Mouse (Mus musculus) adrenal gland, adult 8-10 months (tissue): ENCODE measurements around the gene Gpsm1. TPM values are rescaled to one million over a fixed set of nuclear protein-coding genes. Genes with fewer than 3 reads are reported as not detected.
"Not testable (repeated sequence)": the region's sequence is repeated elsewhere in the genome, so short reads cannot be mapped to it uniquely, and the experiment has no call there.

Experiments
- DNase-seq: peaks from one replicate; pipeline ENCODE4 v3.0.0; 2022
- total RNA-seq, 4 experiments: library from RNA; stranded (reverse); gene quantifications; 2 replicates each; pipeline ENCODE4 v1.2.4; 2022

Gpsm1 gene
- total RNA-seq, 4 experiments from 2014 or later: 10.7 to 41.6 (median 24.6) TPM

DNA sequence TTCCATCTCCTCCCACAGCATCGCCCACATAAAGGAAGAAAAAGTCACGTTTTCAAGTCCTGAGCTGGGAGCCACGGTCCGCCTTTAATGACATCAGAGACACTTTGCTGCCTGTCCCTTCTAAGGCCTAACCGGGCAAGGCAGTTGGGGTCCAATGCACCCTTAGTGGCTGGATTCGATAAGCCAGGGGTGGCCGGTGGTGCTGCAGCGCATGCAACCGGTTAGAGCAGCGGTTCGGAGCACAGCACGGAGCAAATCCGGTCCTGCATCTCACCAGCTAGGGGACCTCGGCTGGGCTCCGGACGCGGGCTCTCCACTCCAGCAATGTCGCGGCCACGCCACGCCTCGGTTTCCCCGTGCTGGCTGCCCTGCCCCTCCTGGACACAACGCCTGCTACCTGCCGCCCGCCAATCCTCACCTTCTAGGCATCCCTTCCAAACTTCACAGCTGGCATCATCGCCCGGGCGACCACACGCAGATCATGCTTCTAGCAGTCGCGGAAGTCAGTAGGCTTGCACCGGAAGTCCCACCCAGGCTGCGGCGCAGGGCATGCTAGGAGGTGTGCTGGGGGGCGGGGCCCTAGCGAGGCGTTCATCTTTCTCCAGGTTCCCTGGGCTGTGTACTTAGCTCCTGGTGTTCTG lies 64.9 kb downstream of the Gpsm1 start, which contains the start of gene Snapc4:
TSS of gene Snapc4 (minus strand) at position 523 of the 641 bp plus-strand sequence.
- peak; percentile 78 for DNase-seq

DNA sequence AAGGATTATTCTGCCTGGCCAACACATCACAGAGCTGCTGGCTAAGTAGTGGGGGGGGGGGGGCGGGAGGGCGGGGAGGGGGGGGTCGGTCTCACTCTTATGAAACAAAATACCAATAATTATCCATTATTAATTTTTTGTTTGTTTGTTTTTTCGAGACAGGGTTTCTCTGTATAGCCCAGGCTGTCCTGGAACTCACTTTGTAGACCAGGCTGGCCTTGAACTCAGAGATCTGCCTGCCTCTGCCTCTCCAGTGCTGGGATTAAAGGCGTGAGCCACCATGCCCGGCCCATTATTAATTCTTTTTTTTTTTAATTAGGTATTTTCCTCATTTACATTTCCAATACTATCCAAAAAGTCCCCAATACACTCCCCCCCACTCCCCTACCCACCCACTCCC lies 65.6 kb downstream of the Gpsm1 start:
- DNase-seq: not testable (repeated sequence)

DNA sequence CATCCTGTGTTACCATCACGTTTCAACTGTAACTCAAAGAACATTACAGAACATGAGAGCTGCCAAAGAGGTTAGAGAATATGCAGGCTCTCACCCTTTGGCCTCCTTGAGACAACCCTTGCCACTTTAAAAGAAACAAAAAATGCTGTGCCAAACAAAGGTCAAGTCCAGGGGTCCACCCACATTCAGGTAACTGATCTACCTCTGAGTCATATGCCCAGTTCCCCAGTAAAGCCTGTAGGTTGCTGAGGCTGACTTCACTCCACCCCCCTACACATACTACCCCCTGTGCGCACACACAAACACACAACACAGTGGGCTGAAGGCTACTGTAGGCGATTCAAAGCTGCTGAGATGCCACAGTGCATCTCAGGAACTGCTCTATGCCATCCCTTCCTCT lies 72.4 kb downstream of the Gpsm1 start:
- DNase-seq: no peak

DNA sequence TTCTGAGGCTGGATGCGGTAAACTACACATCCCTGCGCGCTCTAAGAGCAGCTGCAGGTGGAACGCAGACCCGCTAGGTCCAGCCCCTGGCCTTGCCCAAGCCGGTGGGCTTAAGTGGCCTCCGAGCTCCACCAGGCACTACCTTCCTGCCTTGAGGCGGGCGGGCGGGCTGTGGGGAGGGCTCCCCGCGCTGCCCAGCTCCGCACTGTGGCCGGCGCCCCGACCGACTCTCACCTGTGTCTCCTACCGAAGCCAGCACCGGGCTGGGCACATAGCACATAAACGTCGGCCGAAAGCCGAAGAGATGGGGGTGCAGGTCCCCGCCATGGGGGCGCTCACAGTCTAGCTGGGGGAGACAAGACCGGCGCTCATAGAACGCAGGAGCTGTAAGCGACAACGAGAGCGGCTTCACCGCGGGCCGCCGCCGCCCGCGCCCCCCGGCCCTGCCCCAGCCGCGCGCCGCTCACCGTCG lies 73.4 kb downstream of the Gpsm1 start:
- DNase-seq: no peak

DNA sequence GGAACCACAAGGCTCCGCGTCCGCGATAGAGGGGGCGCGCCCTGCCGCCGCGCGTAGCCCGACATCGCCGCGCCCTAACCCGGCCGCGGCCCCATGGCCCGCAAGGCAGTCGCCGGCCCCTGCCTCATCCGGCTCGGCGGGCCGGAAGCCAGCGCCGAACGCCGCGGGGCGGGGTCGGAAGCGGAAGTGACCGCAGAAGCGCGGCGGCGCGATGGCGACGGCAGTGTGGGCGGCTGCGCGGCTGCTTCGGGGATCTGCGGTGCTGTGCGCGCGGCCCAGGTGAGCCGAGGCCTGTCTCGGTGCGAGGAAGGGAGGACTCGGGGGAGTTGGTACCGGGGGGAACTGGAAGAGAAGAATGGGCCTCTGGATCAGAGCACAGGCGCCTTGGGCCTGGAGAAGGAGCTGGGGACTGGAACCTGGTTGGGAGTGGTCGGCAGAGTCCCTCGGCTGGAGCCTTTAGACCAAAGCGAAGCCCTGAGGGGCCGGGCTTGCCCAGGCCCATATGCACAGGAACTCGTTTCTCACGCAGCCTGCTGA lies 73.9 kb downstream of the Gpsm1 start, which contains the start of the genes Entr1 and Pmpca:
TSS of gene Entr1 (minus strand) at position 163 of the 537 bp plus-strand sequence.
TSS of gene Pmpca (plus strand) at position 186 of the 537 bp plus-strand sequence.
- peak; percentile 60 for DNase-seq

DNA sequence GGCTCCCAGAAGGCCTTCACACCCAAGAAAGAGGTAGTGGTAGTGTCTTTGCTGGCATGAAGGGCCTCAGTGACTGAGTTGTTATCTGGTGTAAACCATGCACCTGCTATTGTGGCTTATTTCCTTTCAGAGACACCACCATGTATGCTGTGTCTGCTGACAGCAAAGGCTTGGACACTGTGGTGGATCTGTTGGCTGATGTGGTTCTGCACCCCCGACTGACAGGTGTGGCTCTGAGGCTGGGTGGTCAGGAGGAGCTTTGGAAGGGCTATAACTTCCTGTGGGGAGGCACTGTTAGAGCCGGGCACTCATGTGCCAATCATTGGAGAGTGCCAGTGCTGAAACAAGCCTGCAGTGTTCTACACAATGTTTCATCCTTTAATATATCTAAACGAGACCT lies 75.6 kb downstream of the Gpsm1 start:
- no peak for DNase-seq

GRCm38 (mm10) chr2:26391617-26392016 lies 76.3 kb downstream of the Gpsm1 start:
- DNase-seq: no peak

Other genes with a start within 250 kb of the Gpsm1 start
- 10 to 100 TPM; 42.6 to 58.0 (median 46.9) TPM for gene Nacc2, start 192.3 kb upstream of the Gpsm1 start, total RNA-seq
- gene Lhx3, start 107.2 kb upstream of the Gpsm1 start, total RNA-seq: 1 to 10 TPM in 2 of 4 experiments, under 1 TPM in 1, not detected in 1; 0.48 to 6.4 (median 4.0) TPM
- gene Qsox2, start 78.0 kb upstream of the Gpsm1 start, total RNA-seq: 10 to 100 TPM; 25.2 to 28.7 (median 26.6) TPM
- 1 to 10 TPM in 3 of 4 experiments, under 1 TPM in 1; 0.32 to 4.1 (median 2.2) TPM for gene Ccdc187, start 21.0 kb upstream of the Gpsm1 start, total RNA-seq
- gene Dnlz, start 36.6 kb downstream of the Gpsm1 start, total RNA-seq: 10 to 100 TPM; 21.0 to 23.8 (median 21.9) TPM
- 1 to 10 TPM; 1.1 to 3.4 (median 2.2) TPM for gene Card9, start 45.4 kb downstream of the Gpsm1 start, total RNA-seq
- 10 to 100 TPM; 24.7 to 68.1 (median 42.8) TPM for gene Snapc4, start 65.1 kb downstream of the Gpsm1 start, total RNA-seq
- gene Entr1, start 73.8 kb downstream of the Gpsm1 start, total RNA-seq: 100 to 1,000 TPM in 3 of 4 experiments, 10 to 100 TPM in 1; 97.8 to 120 (median 110) TPM
- gene Pmpca, start 73.8 kb downstream of the Gpsm1 start, total RNA-seq: 100 to 1,000 TPM; 138 to 155 (median 142) TPM
- 10 to 100 TPM; 20.8 to 35.3 (median 24.1) TPM for gene Inpp5e, start 93.7 kb downstream of the Gpsm1 start, total RNA-seq
- gene Sec16a, start 129.7 kb downstream of the Gpsm1 start, total RNA-seq: 10 to 100 TPM; 62.3 to 73.6 (median 67.1) TPM
- gene Notch1, start 201.1 kb downstream of the Gpsm1 start, total RNA-seq: 10 to 100 TPM; 23.7 to 32.6 (median 28.4) TPM